Mouse (Mus musculus): ENCODE data around the gene Cenpt. TPM values are rescaled to one million over a fixed set of nuclear protein-coding genes. Genes with fewer than 3 reads are reported as not detected.

Cenpt gene
- polyA plus RNA-seq, 1 experiment: 23.5 TPM

- TF ChIP-seq GATA1 (IDR thresholded peaks at IDR 0.05; ENCODE audit: borderline replicate concordance, low read length): no peak
- no peak for TF ChIP-seq FLI1 (IDR thresholded peaks at IDR 0.05; ENCODE audit: low read length)
- Histone ChIP-seq H3K9me3 (no peaks in the 10 kb centered on the region), H3K4me3 (replicated peaks) (no peak overlapping the region), H3K27me3 (replicated peaks) (no peaks in the 10 kb centered on the region), H3K4me1 (peaks cover 89% of the 10 kb centered on the region), H3K36me3 (replicated peaks; ENCODE audit: low read length) (peaks cover 87% of the 10 kb centered on the region)
These were observed 57.3 kb downstream of the Cenpt start for GRCm38 (mm10) chr8:105795785-105796184.

Other genes starting within 250 kb of the Cenpt start
- gene Ripor1, start 248.0 kb downstream of the Cenpt start, polyA plus RNA-seq (2012; ENCODE audit: insufficient read depth, low replicate concordance): 19.3 and 27.7 TPM in 2 replicates
- gene Ctcf, start 216.7 kb downstream of the Cenpt start, polyA plus RNA-seq (2012; ENCODE audit: insufficient read depth, low replicate concordance): 18.1 and 68.4 TPM in 2 replicates
- not detected in 2 replicates for gene Agrp, start 215.9 kb downstream of the Cenpt start, polyA plus RNA-seq (2012; ENCODE audit: insufficient read depth, low replicate concordance)
- gene Carmil2, start 167.0 kb downstream of the Cenpt start, polyA plus RNA-seq (2012; ENCODE audit: insufficient read depth, low replicate concordance): 22.9 and 31.4 TPM in 2 replicates
- gene Acd, start 152.2 kb downstream of the Cenpt start, polyA plus RNA-seq (2012; ENCODE audit: insufficient read depth, low replicate concordance): 26.9 and 57.9 TPM in 2 replicates
- gene Pard6a, start 152.1 kb downstream of the Cenpt start, polyA plus RNA-seq (2012; ENCODE audit: insufficient read depth, low replicate concordance): 7.8 and 19.1 TPM in 2 replicates
- not detected in 2 replicates for gene 4933405L10Rik, start 145.6 kb downstream of the Cenpt start, polyA plus RNA-seq (2012; ENCODE audit: insufficient read depth, low replicate concordance)
- gene Enkd1, start 145.1 kb downstream of the Cenpt start, polyA plus RNA-seq (2012; ENCODE audit: insufficient read depth, low replicate concordance): 22.7 and 26.1 TPM in 2 replicates
- gene Gfod2, start 94.6 kb downstream of the Cenpt start, polyA plus RNA-seq (2012; ENCODE audit: insufficient read depth, low replicate concordance): 3.0 and 9.7 TPM in 2 replicates
- gene Ranbp10, start 25.9 kb downstream of the Cenpt start, polyA plus RNA-seq (2012; ENCODE audit: insufficient read depth, low replicate concordance): 10.3 and 11.1 TPM in 2 replicates
- gene Tsnaxip1, start 25.5 kb downstream of the Cenpt start, polyA plus RNA-seq (2012; ENCODE audit: insufficient read depth, low replicate concordance): not detected in 2 replicates
- 12.4 and 38.2 TPM in 2 replicates for gene Thap11, start 1.9 kb upstream of the Cenpt start, polyA plus RNA-seq (2012; ENCODE audit: insufficient read depth, low replicate concordance)
- gene Nutf2, start 7.3 kb upstream of the Cenpt start, polyA plus RNA-seq (2012; ENCODE audit: insufficient read depth, low replicate concordance): 5.8 and 51.6 TPM in 2 replicates
- 8.0 and 13.1 TPM in 2 replicates for gene Edc4, start 27.6 kb upstream of the Cenpt start, polyA plus RNA-seq (2012; ENCODE audit: insufficient read depth, low replicate concordance)
- 0.22 TPM in 1 of 2 replicates, not detected in the other for gene Nrn1l, start 40.3 kb upstream of the Cenpt start, polyA plus RNA-seq (2012; ENCODE audit: insufficient read depth, low replicate concordance)
- 5.6 and 11.1 TPM in 2 replicates for gene Pskh1, start 47.2 kb upstream of the Cenpt start, polyA plus RNA-seq (2012; ENCODE audit: insufficient read depth, low replicate concordance)
- 0.39 TPM in 1 of 2 replicates, not detected in the other for gene Ctrl, start 80.6 kb upstream of the Cenpt start, polyA plus RNA-seq (2012; ENCODE audit: insufficient read depth, low replicate concordance)
- 63.8 and 341 TPM in 2 replicates for gene Psmb10, start 85.2 kb upstream of the Cenpt start, polyA plus RNA-seq (2012; ENCODE audit: insufficient read depth, low replicate concordance)
- gene Lcat, start 90.1 kb upstream of the Cenpt start, polyA plus RNA-seq (2012; ENCODE audit: insufficient read depth, low replicate concordance): 0.66 TPM in 1 of 2 replicates, not detected in the other
- gene Slc12a4, start 112.8 kb upstream of the Cenpt start, polyA plus RNA-seq (2012; ENCODE audit: insufficient read depth, low replicate concordance): 4.5 and 6.7 TPM in 2 replicates
- 0.46 TPM in 1 of 2 replicates, not detected in the other for gene Dpep3, start 126.2 kb upstream of the Cenpt start, polyA plus RNA-seq (2012; ENCODE audit: insufficient read depth, low replicate concordance)
- gene Dus2, start 138.1 kb upstream of the Cenpt start, polyA plus RNA-seq (2012; ENCODE audit: insufficient read depth, low replicate concordance): 3.6 TPM in 1 of 2 replicates, not detected in the other
- not detected in 2 replicates for gene Dpep2nb, start 152.7 kb upstream of the Cenpt start, polyA plus RNA-seq (2012; ENCODE audit: insufficient read depth, low replicate concordance)
- gene Ddx28, start 158.6 kb upstream of the Cenpt start, polyA plus RNA-seq (2012; ENCODE audit: insufficient read depth, low replicate concordance): 3.7 and 10.4 TPM in 2 replicates
- gene Nfatc3, start 205.6 kb upstream of the Cenpt start, polyA plus RNA-seq (2012; ENCODE audit: insufficient read depth, low replicate concordance): 1.7 and 3.2 TPM in 2 replicates

Measured in megakaryocyte, embryonic 14.5 days (primary cell).